Mouse (Mus musculus): Measurements from ENCODE around the gene 5430419D17Rik.

Gene 5430419D17Rik

DNA sequence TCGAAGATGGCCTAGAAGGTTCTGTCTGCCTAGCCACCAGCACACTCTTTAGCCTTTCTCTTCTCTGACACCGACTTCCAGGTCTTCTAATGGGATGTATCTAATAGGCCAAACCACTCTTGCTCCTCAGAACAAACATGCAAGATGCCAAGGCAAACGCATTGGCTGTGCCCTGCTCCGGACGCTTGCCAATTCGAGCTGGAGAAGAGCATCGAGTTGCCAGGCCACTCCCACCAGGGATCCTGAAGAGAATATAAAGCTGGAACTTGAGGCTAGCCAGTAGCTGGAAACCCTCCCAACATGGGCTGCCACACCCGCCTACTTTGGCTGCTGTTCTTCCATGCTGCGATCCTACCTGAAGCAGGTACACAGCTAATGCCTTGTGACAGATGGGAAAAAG is at the start of gene 5430419D17Rik:
Gene 5430419D17Rik (plus strand): TSS at position 282 of the 400 bp plus-strand sequence.
- peak; percentile 6 for DNase-seq

DNA sequence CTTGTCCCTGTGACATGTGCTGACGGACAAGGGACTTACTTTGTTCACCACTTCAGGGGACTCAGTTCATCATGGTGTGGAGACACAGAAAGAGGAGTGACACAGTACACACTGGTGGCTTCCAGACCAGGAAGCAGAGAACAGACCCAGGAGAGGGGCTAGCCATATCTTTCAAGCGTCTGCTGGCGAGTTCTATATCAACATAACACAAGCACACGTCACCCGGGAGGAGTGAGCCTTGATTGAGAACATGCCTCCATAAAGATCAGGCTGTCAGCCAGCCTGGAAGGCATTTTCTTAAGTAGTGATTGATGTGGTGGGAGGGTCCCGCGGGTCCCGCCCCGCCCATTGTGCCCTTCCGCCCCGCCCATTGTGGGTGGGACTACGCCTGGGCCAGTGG is 44.2 kb upstream of the 5430419D17Rik start:
- DNase-seq: no peak

DNA sequence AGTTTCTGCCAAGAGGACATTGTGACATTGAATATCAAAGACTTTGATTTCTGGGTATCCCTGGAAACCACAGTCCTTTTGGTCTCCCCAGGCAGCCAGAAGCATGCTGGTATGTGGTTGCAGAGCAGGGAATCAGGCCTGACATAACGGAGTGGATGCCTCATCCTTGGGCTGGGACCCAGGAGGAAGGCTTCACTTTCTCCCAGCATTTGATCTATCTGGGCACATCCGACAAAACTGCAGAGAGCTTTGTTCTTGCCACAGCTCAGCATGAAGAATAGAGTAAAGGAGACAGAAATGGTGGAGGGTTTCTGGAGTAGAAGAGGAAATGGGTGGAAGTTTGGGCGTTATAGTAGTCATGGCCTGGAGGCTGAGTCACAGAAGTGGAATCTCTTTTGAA is 41.0 kb upstream of the 5430419D17Rik start:
- no peak for DNase-seq

DNA sequence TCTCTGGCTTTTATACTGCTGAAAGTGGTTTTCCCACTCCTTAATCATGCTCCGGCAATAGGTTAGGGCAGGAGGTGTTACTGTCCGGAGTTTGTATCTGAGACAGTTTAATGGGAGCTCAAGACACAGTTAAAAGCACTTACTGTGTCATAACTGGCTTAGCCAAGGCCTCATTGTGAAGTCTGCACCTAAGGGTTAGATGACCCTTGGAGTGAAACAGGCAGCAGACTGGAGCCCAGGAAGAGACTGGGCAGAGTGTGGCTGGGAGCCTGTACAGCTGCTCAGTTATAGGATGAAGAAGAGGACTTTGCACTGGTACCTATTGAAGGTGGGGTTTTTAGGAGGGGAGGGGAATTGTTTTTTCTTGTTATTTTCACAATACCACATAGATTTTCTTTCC is 28.0 kb upstream of the 5430419D17Rik start, which contains the start of gene 4933402N03Rik:
Gene 4933402N03Rik (minus strand): TSS at position 101 of the 400 bp plus-strand sequence.
- no peak for DNase-seq

DNA sequence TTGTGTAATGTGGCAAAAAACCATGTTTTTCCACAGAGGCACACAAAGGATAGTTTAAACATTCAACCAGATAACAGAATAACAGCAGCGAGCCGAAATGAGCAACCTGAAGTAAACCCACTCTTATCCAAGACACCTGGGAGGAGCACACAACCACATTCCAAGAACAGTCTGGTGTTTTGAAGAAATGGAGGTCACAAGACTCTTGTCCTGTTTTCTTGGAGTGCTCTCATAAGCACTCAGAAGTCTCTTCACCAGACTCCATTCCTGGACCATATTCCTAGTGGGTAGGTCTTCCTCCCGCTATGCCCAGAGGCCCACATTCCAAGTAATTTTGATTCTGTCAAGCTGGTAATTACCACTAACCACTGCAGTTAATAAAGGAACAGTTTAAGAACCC is 24.0 kb upstream of the 5430419D17Rik start:
- DNase-seq: no peak

DNA sequence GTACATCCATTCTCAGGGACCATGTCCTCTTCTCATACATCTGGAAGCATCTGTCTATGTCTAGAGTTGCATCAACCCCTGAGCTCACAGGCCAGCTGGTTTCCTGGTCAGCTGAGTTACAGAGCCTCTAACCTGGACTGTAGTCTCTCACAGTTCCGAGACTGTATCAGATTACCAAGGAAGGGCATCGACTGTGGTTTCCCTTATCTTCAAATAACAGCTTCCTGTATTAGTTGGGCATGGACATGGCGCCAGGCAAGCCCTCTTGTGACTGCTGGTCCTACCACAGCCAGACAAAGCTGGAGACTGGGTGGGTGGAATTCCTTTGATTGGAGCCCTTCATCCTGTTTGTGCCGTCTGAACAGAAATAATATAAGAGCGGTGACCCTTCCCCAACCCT is 21.2 kb upstream of the 5430419D17Rik start:
- no peak for DNase-seq

DNA sequence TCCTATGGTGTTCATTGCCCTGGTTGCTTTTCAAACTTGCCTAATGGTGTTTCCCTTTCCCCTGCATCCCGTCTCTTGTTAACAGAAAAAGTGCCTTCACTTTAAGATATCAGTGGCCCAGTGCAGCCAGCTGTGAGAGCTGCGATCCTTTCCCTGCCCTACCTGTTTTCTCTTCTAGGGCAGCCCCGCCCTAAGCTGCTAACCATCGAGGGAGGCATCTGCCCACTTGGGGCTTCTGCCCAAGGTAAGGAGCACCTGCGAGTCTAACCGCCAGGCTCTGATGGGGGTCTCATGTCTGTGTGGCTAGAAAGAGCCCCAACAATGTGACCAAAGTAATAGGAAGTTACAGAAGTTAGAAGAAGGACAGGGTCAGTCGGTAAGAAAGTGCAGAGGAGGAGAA is 12.0 kb upstream of the 5430419D17Rik start:
- DNase-seq: no peak

DNA sequence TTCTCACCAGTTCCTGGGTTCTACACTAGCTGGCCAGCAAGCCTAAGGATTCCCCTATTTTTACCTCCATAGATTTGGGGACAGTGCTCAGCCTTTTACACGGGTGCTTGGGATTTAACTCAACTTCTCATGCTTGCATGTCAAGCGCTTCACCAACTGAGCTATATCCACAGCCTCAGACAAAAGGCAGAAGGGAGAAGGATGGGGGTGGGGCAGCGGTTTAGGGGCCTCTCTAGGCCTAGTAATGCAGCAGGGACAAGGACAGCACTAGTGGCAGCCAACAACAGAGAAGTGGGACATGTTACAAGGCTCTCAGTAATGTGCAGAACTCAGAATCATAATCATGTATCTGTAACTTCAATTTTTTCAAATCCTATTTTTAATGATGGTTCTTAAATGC is 6.4 kb upstream of the 5430419D17Rik start:
- no peak for DNase-seq

DNA sequence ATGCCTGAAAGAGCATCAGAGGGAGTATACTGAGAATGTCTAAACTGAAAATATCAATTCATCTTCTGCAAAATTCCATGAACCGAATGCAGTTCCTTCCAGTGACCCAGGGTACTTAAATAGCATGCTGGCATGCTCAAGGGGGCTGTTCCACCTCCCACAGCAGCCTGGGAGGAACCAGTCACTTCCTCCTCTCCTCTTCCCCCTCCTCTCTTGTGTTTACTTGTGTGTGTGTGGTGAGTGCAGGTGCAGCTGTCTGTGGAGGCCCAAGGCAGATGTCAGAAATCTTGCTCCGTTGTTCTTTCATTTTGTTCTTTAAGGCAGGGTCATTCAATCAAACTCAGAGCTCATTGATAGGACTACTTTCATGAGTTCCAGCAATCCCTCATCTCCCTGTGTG is 5.1 kb upstream of the 5430419D17Rik start:
- no peak for DNase-seq

DNA sequence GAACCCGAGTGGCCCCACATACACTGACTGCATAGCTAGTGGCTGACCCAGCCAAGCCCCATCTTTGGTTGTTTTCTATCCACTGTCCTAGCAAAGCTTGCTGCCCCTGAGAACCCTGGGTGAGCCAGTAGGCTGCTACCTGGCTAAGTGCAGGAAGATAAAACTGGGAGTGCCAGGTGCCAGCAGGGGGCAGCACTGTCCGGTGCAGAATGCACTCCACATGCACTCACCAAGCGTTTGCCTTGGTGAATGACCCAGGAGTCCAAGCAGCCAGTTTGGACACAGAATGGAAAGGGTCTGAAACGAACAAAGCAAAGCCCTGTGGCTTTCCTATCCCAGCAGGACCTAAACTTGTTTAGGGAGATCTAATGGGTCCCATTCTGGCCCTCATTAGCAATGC is 8.5 kb downstream of the 5430419D17Rik start:
- peak; percentile 40 for DNase-seq

DNA sequence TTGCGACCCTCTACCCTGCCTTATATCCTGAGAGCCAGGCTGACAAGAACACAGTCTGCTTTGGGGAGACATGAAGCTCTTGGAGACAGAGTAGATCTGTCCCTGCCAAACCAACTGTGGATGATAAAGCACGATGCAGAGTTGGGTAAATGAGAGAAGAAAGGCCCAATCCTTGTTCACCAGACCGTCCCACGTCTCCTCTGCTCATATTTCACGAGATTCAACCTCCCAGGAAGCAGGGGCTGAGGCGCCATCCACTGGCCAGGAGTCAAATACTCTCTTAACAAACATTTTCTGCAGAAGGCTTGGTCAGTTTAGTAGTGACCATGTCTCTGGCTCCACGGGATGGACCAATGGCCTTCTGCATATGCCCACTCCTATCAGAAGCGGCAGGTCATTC is 10.1 kb downstream of the 5430419D17Rik start:
- DNase-seq: no peak

DNA sequence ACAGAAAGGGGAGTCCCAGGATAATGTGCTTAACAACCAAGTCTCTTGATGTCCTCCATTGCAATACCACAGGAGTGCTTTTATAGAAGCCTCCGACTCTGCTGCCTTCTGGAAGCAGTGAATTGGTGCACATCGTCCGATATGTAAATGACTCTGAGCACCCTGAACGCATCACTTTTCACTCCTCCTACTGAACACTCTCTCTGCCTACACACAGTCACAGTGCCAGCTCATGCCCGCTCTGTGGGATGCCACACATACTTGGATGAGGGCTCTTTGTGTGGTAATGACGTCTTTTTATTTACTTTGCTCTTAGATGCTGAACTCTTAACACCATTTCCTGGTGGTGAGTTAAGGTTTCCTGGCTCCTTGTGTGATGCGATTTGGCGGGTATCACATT is 12.8 kb downstream of the 5430419D17Rik start:
- no peak for DNase-seq

DNA sequence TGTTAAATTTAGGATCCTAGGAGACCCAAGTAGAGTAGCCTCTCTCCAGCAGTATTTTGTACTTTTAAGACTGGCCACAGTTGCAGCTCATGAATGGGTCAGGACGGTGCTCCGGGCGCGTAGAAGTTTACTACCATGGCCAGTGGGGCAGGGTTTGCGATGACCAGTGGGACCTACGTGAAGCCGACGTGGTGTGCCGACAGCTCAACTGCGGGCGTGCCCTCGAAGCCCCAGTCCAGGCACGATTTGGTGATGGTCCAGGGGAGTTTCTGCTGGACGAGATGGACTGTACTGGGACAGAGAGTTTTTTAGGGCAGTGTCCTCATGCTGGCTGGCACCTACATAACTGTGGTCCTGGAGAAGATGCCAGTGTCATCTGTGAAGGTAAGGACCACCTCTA is 13.8 kb downstream of the 5430419D17Rik start:
- no peak for DNase-seq

DNA sequence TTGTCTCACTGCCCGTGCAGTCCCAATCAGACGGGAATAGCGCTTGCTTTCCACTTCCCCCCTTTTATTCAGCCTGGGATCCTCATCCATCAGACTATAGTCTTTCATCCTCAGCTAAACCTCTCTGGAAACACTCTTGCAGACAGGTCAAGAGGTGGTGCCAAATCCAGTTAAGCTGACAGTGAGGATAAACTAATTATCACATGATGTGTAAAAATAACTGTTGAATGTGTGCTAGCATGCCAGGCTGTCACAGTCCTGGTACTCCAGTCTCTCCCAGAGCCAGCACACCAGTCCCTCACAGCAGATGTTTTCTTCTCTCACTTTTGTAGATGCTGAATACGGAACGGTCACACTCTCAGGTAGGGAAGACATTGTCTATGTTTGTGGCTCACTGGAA is 48.9 kb downstream of the 5430419D17Rik start:
- DNase-seq: no peak

DNA sequence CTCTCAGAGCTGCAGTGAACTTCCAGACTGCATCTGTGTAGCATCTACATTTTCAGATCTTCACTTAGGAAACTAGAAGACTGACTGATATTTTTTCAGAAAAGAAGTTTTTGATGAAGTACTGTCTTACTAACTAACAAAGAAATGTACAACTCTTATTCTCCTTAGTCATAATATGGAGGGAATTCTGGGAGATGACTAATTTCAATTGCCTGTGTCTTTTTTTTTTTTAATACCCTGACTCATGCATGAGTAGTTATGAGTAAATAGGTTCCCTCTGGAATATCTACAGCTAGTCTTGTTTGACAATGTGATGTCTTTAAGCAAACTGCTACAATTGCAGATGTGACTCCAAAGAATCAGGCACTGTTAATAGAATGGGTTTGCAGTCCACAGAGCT is 61.9 kb downstream of the 5430419D17Rik start:
- no peak for DNase-seq

DNA sequence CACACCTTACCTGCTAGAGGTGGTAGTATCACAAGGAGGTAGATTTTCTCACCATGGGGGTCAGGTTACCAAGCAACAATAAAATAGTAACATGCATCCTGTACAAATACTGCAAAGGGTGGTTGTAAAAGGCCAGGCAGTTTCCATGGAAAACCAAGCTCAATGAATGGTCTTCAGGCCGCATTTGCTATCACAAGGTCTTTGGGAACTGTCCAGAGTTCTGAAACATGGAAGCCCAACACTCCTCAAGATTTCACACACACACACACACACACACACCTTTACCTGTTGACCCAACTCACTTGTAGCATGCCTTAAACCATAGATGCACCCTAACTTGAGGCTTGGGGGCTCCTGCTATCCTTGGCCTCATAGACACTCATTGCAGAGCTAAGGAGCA is 70.8 kb downstream of the 5430419D17Rik start:
- DNase-seq: no peak

DNA sequence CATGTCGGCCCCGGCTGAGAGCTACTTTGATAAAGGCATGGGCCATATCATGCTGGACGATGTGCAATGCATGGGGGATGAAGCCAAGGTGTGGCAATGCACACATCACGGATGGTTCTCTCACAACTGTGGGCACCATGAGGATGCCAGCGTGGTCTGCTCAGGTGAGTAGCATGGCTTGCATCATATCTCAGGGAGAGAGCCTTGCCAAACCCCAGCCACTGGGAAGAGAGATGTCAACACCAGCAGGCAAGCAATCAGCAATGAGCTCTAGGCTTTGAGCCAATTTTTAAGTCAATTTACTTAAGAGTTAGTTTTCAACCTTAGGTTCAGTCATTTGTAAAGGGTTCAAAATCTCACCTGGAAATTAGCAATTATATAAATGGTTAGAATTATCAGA is 82.6 kb downstream of the 5430419D17Rik start:
- no peak for DNase-seq

DNA sequence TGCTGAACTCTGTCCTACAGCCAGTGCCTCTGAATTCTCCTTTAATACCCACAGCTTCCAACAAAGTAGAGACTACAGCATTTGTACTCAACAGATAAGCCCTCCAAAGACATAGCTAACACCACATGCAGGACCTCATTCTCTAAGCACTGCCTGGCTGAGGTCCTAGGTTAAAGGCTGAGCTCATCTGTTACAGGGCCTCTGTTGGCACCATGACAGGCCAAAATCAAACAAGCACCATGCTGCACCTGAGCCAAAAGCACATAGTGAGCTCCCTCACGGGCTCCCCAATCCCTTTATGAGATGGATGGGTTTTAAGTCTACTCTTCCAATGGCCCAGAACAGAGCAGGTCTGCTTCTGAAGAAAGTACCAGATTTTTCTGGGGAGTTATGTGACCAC is 83.1 kb downstream of the 5430419D17Rik start:
- no peak for DNase-seq

DNA sequence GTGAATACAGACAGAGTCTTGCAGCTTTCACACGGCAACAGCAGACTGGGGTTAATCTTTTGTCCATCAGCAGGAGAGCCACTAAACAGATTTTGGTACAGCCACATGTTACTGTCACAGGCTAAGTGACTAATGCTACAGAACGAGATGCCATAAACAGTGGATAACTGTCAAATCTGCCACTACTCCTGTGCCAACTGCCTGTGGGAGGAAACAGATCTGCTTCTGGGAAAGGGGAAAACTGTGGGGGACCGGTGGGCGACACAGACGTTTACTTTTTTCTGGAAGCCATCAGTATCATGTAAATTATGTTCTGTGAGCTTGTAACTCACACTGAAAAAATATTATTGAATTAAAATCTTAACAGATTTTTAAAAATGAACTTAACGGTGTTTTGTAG is 86.7 kb downstream of the 5430419D17Rik start:
- DNase-seq: no peak

DNA sequence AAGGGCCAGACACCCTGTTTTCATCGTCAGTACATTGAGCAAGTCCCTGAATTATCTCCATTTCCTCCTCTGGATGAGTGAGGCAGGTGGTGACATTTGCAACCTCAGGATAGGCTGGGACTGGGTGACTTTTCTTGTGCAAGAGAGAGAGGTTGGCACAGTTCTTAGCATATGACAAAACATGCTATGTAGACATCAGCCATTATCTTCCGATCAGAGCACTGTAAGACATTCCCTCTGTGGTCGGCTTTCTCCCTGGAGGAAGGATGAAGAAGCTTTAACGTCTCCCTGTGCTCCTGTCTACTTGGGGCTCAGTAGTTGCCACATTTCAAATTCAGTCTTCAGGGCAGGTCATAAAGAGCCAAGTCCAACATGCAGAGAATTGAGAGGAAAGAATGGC is 90.0 kb downstream of the 5430419D17Rik start:
- DNase-seq: no peak

DNA sequence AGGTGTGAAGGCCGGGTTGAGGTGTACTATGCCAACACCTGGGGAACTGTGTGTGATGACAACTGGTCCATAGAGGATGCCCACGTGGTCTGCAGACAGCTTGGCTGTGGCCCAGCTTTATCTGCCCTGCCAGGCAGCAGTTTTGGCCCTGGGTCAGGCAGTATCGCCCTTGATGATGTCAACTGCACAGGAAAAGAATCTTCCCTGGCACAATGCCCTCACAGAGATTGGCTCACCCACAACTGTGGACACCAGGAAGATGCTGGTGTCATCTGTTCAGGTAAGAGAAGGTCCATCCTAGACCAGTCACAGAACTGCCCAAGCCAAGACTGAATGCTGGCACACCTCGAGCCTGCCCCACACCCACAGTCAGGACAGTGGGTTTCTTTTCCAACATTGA is 91.6 kb downstream of the 5430419D17Rik start:
- no peak for DNase-seq

DNA sequence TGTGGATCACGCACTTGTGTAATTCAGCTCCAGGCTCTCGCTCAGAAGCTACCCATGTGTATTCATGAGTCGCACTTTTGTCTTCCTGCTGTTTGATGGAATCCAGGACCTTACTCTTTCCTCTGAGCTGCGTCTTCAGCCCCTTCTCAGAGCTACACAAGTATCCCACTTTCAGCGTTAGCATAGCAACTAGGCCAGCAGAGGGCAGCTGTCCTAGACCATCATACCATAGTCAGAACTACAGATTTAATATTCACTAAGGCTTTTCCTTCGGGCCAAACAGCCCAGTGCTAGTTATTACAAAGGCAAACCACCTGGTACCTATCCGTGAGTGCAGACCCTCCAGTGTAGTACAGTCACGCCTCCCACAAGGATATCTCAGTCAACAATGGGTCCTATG is 122.9 kb downstream of the 5430419D17Rik start:
- no peak for DNase-seq

DNA sequence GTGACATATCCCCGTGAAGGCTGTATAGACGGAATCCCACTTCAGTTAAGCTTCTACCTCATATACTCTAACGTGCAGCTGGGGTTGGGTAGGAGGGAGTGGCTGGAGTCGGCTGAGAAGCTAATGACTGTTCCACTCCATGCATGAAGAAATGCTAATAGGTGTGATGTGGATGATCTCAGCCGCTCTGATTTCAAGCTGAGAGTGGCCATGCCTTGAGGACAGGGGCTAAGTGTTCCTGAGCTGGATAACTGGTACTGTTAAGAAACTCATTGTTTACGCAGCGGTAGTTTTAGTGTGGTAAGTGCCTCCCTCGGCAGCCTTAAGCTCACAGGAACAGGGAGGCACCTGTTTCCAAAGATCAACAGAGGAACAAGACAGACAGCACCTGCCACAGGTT is 129.1 kb downstream of the 5430419D17Rik start:
- DNase-seq: no peak

DNA sequence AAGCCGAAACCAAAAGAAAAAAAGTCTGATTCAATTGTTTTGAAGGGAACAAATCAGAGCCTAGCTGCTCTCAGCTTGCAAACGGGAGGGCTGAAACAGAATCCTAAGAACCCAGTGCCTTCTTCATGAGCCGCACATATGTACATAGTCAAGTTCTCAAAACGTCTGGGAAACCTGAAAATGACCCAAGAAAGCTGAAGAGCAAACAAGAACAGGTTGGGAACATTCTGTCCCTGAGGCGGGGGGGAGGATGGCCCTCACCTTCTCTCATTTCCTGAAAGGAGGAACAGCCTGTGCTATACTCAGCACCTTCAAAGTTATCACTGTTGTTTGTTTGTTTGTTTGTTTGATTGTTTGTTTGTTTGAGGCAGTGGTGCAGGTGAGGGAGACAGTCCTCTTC is 132.5 kb downstream of the 5430419D17Rik start:
- DNase-seq: no peak

DNA sequence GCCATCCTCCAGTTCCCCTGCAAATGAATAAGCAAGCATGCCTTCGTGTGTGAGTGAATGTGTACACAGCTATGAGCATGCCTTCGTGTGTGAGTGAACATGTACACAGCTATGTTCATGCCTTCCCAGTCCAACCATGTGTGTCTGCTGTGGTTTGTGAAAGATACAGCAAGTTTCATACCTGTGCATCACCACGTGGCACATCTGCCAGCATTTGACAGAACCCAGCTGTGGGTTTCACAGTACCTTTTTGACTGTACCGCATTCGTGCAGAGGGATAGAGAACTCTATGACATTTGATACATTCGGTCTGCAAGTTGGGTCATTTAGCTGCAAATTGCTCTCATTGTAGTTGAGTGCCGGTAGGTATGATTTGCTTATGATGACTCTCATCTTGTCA is 140.3 kb downstream of the 5430419D17Rik start:
- DNase-seq: no peak

DNA sequence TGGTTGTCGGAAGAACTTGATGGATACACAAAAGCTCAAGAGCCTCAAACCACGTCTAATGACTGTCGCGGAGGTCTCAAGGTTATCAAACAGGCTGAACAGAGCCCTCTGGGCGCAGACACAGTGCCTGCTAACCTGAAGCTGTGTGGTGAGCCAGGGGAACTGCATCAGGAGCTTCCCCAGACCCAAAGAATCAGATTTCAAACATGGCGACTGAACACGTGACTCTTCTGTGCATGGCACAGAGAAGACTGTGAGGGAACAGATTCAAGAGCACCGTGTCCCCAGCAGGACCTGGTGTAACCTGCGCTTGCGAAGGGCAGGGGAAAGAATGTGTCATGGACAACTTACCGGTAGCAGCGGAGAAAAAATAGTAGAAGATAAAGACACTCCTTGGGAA is 143.4 kb downstream of the 5430419D17Rik start:
- DNase-seq: no peak
